Mouse (Mus musculus) G1E-ER4 (cell line): Measurements from ENCODE around the gene Cox8b. TPM values are rescaled to one million over a fixed set of nuclear protein-coding genes. Genes with fewer than 3 reads are reported as not detected.

Source experiments
- GATA1 ChIP-seq: IDR thresholded peaks from one replicate; pipeline ENCODE4 v1.8.0; 2012; ENCODE audit warnings: low read length, inconsistent platforms
- polyA plus RNA-seq: library from polyadenylated mRNA; stranded (reverse); fragments of >175 nt; gene quantifications from 2 replicates; pipeline ENCODE4 v1.2.3, GENCODE M21; 2012

Gene Cox8b
- polyA plus RNA-seq, 1 experiment = not detected

- no peak for TF ChIP-seq GATA1
Measured at GRCm38 (mm10) chr7:140897863-140898262, 2.4 kb downstream of the Cox8b start.

DNA sequence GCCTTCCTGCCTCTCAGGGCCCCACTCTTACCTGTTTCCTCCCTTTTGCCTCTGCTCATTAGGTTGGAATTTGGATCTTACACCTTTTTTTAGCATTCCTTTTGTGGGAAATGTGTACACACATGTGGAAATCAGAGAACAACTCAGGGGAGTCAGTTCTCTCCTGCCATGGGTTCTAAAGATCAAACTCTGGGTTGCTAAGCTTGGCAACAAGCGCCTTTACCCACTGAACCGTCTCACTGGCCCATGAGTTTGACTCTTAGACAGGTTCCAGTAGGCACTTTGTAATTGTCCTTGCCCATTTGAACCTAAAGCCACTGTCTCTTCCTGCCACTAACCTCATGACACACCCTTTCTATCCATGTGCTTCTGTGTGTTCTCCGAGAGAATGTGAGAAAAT, 5.6 kb downstream of the Cox8b start:
- TF ChIP-seq GATA1 = no peak

DNA sequence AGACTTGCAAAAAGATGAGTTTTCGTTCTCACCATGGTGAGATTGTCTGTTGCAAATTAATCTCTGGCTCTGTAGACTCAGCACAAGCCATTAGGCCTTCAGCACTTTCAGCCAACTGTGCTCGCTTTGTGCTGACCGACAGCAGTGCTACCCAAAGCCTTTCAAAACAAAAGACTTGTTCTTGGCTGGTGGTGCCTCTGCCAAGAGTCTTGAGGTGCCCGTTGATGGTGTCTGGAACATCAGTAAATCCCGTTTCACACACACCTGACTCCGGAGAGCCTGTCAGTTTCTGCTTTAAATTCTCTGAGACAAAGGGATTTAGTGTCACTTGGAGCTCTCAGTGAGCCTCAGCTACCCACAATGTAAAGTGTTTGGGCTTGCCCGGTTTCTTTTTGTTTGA, 6.2 kb downstream of the Cox8b start:
- TF ChIP-seq GATA1 = no peak

DNA sequence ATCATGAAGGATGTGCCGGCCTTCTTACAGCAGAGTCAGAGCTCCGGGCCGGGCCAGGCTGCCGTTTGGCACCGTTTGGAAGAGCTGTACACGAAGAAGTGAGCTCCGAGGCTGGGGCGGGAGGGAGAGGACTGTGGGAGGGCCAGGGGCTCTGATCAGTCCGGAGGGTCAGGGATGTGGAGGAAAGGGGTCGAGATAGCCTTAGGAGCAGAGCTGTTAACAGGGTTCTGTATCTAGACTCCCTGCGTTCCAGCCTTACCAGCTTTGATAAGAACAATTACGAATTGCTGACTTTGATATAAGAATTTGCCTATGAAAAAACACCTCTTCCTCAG, 17.8 kb downstream of the Cox8b start:
- no peak for TF ChIP-seq GATA1

- TF ChIP-seq GATA1 = no peak
Measured at GRCm38 (mm10) chr7:140881696-140882468, 18.4 kb downstream of the Cox8b start, which contains the start of the genes Psmd13 and Sirt3. TSS of gene Psmd13 (plus strand) at chr7:140881968. TSS of gene Sirt3 (minus strand) at chr7:140882309.

- no peak for TF ChIP-seq GATA1
Measured at GRCm38 (mm10) chr7:140880865-140881515, 19.3 kb downstream of the Cox8b start.

GRCm38 (mm10) chr7:140880419-140880818, 19.8 kb downstream of the Cox8b start:
- no peak for TF ChIP-seq GATA1

DNA sequence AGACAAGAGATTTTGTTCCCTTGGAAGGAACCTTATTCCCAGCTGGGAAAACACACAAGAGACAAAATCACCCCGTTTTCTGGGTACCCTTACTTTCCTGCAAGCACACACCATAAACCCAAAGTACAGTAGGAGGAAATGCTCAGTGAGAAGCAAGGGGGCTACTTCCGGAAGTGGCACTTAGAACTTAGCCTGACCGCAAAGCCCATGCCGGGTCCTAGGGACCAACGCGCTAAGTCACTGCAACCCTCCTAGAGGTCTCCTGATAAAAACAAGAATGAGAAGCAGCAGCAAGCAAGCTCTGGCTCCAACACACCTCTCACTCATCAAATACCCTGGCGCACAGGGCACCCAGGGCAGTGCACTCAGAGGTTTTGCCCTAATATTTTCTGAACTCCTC, 20.9 kb downstream of the Cox8b start:
- TF ChIP-seq GATA1 = no peak

DNA sequence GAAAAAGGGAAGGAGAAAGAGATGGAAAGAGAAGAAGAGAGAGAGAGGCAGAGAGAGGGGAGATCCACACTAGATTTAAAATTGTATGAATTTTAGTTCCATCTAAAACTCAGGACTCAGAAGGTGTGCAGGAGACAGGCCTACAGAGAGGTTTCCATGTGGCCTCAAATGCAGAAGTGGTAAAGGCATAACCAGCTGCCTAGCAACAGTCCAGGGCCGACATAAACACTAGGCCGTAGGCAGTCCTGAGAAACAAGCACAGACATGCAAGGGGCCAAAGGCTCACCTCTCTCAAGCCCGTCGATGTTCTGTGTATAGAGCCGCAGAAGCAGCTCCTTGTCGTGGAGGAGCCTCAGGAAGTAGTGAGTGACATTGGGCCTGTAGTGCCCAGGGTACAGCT, 22.9 kb downstream of the Cox8b start:
- TF ChIP-seq GATA1 = no peak

DNA sequence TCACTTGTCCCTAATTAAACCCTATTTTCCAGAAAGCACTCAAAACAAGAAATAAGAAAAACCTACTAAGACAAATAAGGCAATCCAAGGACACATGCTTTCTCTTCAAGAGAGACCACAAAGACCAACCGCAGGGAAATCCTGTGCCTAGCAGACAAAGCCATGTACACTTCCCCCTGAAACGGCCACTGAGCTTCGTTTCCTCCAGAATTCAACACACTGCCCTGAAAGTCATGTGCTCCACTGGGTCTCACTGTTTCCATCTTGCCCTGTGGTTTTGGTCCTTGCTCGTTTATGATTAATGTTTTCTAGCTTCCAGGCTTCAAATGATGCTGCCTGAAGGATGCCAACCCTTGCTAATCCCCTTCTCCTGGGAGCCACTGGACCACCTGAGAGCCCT, 26.0 kb downstream of the Cox8b start:
- no peak for TF ChIP-seq GATA1

DNA sequence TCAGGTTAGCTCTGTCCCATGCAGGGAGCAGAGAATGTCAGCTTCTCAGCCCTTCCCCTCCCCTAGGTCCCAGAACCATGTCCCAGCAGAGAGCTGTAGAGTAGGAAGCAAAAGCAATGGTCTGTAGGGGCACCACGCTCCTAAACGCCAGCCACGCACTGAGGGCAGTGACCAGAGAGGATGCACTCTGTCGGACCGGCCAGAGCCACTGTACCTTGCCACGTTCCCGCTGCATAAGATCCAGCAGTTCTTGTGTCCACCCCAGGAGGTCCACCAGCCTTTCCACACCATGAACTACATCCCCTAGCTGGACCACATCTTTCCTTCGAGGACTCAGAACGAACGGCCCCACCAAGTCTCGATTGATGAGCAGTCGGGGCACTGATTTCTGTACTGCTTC, 35.5 kb downstream of the Cox8b start:
- no peak for TF ChIP-seq GATA1

GRCm38 (mm10) chr7:140860728-140861127, 39.5 kb downstream of the Cox8b start:
- TF ChIP-seq GATA1 = no peak

DNA sequence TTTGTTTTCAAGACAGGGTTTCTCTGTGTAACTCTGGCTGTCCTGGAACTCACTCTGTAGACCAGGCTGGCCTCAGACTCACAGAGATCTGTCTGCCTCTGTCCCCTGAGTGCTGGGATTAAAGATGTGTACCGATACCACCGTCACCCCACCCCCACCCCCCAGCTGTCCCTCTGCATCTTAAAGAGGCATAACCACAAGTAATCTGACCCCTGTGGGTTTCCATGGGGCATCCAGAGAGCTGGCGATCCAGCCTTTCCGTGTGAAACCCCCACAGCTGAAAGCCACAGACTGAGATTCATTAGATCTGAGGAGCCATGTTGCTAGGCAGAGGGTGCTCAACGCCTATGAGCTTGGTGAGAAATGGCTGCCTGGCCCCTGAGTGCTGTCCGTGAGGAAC, 40.2 kb downstream of the Cox8b start:
- no peak for TF ChIP-seq GATA1

- TF ChIP-seq GATA1 = no peak
Measured at GRCm38 (mm10) chr7:140858746-140859145, 41.5 kb downstream of the Cox8b start.

GRCm38 (mm10) chr7:140857550-140858505, 42.4 kb downstream of the Cox8b start, which contains the start of gene Bet1l:
TSS of gene Bet1l (minus strand) at chr7:140857577.
- TF ChIP-seq GATA1 = no peak
